Mouse (Mus musculus) liver, adult 2 months (tissue): ENCODE measurements around the gene Ift22. TPM values are rescaled to one million over a fixed set of nuclear protein-coding genes. Genes with fewer than 3 reads are reported as not detected.

ENCODE experiments used
- DNase-seq: peaks from one replicate; pipeline ENCODE4 v3.0.0-alpha.2; 2011; ENCODE audit warnings: low read depth, low spot score; ENCODE audit errors: extremely low read depth
- H3K27ac ChIP-seq: fragments of 200-500 bp; replicated peaks from 2 replicates; pipeline ENCODE4 v1.5.1; 2012; ENCODE audit warnings: low read depth, mild to moderate bottlenecking, control low read depth, inconsistent platforms, low read length; ENCODE audit not compliant: insufficient read depth
- H3K27me3 ChIP-seq: fragments of 200-500 bp; 2 replicates; pipeline ENCODE4 v1.6.1; 2012; ENCODE audit warnings: mild to moderate bottlenecking, moderate library complexity, low read length, inconsistent platforms; ENCODE audit not compliant: control insufficient read depth, insufficient read depth
- H3K36me3 ChIP-seq: fragments of 200-500 bp; 2 replicates; pipeline ENCODE4 v1.6.1; 2012; ENCODE audit warnings: low read length, inconsistent platforms; ENCODE audit not compliant: control insufficient read depth, insufficient read depth
- H3K4me1 ChIP-seq: fragments of 200-500 bp; 2 replicates; pipeline ENCODE4 v1.6.1; 2011; ENCODE audit warnings: low read length; ENCODE audit not compliant: control insufficient read depth, insufficient read depth
- H3K4me3 ChIP-seq: fragments of 200-500 bp; 2 replicates; pipeline ENCODE4 v1.5.1; 2011; ENCODE audit warnings: low read depth, mild to moderate bottlenecking, control low read depth, low read length, moderate library complexity; ENCODE audit not compliant: insufficient read depth
- H3K79me2 ChIP-seq: fragments of 200-500 bp; 2 replicates; pipeline ENCODE4 v1.6.1; 2012; ENCODE audit warnings: inconsistent platforms, mild to moderate bottlenecking, low read length, moderate library complexity; ENCODE audit not compliant: control insufficient read depth, insufficient read depth
- H3K9ac ChIP-seq: fragments of 200-500 bp; 2 replicates; pipeline ENCODE4 v1.6.1; 2012; ENCODE audit warnings: low read depth, mild to moderate bottlenecking, control low read depth, inconsistent platforms, low read length
- CTCF ChIP-seq: fragments of 200-500 bp; IDR thresholded peaks from 2 replicates; pipeline ENCODE4 v1.5.1; 2011; ENCODE audit warnings: low read depth, low read length, control low read depth
- POLR2A ChIP-seq: fragments of 200-500 bp; IDR thresholded peaks from 2 replicates; pipeline ENCODE4 v1.6.1; 2011; ENCODE audit warnings: low read length, control low read depth; ENCODE audit not compliant: insufficient read depth; ENCODE audit errors: extremely low read depth
- WGBS: fragments of 180-500 bp; shearing (Covaris S2); methylation state at CpG from one replicate; pipeline ENCODE4 v1.1.7; 2018; 5-methylcytosine and 5-hydroxymethylcytosine counted together
- polyA plus RNA-seq: library from polyadenylated mRNA; depleted of rRNA; stranded (reverse); fragments of >200 nt; gene quantifications from 2 replicates; pipeline ENCODE4 v1.2.3, GENCODE M21; 2012; rRNA removed
- total RNA-seq: library from RNA; depleted of rRNA; stranded (reverse); fragments of >200 nt; gene quantifications from 2 replicates; pipeline ENCODE4 v1.2.3, GENCODE M21; 2014; rRNA removed

The Ift22 gene
- total and polyA plus RNA-seq, 2 experiments = 2.4 to 3.8 TPM

DNA sequence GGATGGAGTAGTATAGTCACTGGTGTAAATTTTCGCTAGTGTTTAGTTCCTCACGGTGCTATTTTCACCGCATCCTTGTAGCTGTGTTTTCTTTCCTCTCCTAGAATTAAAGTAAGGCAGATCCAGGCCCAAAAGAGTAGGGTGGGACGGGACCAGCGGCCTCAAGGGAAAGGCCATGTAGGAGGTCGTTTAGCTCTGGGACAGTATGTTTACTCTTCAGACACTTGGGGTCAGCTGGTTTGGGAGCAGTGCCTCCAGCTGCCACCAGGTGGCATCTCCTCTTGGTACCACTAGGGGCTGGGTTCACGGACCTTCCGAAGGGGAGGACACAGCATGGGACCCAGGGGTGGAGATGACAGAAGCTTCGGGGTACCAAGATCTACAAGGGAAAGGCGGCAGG is 54.6 kb downstream of the Ift22 start:
- TF ChIP-seq CTCF (peak; percentile 96), POLR2A (no peak)
- Histone ChIP-seq H3K9ac (peak overlapping the region; percentile 76), H3K27ac (peak overlapping the region; percentile 82), H3K27me3 (no peaks in the 10 kb centered on the region), H3K79me2 (0 out of 2 replicates have a peak, but pooled peaks cover 4% of the 10 kb centered on the region), H3K36me3 (peaks cover 2% of the 10 kb centered on the region; the same call in 1 of the 2 replicates), H3K4me3 (peak overlapping the region; percentile 66), H3K4me1 (peaks cover 19% of the 10 kb centered on the region)
- DNase-seq = peak; percentile 63
- under 1% methylated on average over 10 of the region's 10 CpGs for WGBS

DNA sequence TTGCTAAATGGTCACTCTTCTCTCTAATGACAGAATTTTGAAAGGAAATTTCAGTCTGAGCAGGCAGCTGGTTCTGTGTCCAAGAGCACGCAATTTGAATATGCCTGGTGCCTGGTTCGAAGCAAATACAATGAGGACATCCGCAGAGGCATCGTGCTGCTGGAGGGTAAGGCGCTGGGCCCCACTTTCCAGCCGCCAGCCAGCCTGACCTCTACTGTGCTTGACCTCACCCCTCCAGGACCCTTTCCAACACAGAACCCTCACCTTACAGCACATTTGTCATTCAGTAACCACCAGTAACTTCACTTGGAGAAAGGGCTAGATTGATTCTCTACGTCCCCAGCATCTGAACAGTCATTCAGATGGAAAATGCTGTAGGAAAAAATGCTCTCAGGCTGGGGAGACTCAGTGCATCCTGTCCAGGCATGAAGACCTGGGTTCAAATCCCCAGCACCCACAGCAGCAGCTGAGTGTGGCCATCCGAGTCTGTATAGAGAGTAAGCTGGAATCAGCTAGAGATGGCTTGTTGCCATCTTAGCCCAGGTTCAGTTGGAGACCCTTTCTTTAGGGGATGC is 55.1 kb downstream of the Ift22 start:
- H3K36me3 ChIP-seq = peaks cover 2% of the 10 kb centered on the region; the same call in 1 of the 2 replicates
- TF ChIP-seq CTCF (no peak), POLR2A (no peak)
- peak overlapping the region; percentile 32 for H3K27ac ChIP-seq
- 0 out of 2 replicates have a peak, but pooled peaks cover 4% of the 10 kb centered on the region for H3K79me2 ChIP-seq
- no peak overlapping the region for H3K9ac ChIP-seq
- H3K4me3 ChIP-seq = no peak overlapping the region
- WGBS = 62% methylated on average over 8 of the region's 8 CpGs
- no peaks in the 10 kb centered on the region for H3K27me3 ChIP-seq
- DNase-seq = no peak
- peaks cover 19% of the 10 kb centered on the region for H3K4me1 ChIP-seq

Other genes with a start within 250 kb of the Ift22 start
- not detected in 2 replicates for gene Myl10, start 215.0 kb upstream of the Ift22 start, total RNA-seq
- gene Myl10, start 215.0 kb upstream of the Ift22 start, polyA plus RNA-seq = not detected in 2 replicates
- not detected in 2 replicates for gene Col26a1, start 24.9 kb upstream of the Ift22 start, total RNA-seq
- not detected in 2 replicates for gene Col26a1, start 24.9 kb upstream of the Ift22 start, polyA plus RNA-seq
- 106 and 115 TPM in 2 replicates for gene Fis1, start 45.1 kb downstream of the Ift22 start, total RNA-seq
- gene Fis1, start 45.1 kb downstream of the Ift22 start, polyA plus RNA-seq = 112 and 120 TPM in 2 replicates
- 0.40 and 0.46 TPM in 2 replicates for gene Cldn15, start 58.5 kb downstream of the Ift22 start, total RNA-seq
- 0.51 and 0.81 TPM in 2 replicates for gene Cldn15, start 58.5 kb downstream of the Ift22 start, polyA plus RNA-seq
- gene Plod3, start 78.9 kb downstream of the Ift22 start, total RNA-seq = 21.5 and 22.7 TPM in 2 replicates
- gene Plod3, start 78.9 kb downstream of the Ift22 start, polyA plus RNA-seq = 23.4 and 27.4 TPM in 2 replicates
- 30.0 and 44.5 TPM in 2 replicates for gene Znhit1, start 79.9 kb downstream of the Ift22 start, total RNA-seq
- 101 and 109 TPM in 2 replicates for gene Znhit1, start 79.9 kb downstream of the Ift22 start, polyA plus RNA-seq
- 0.07 TPM in 1 of 2 replicates, not detected in the other for gene Vgf, start 118.2 kb downstream of the Ift22 start, total RNA-seq
- not detected in 2 replicates for gene Vgf, start 118.2 kb downstream of the Ift22 start, polyA plus RNA-seq
- gene Ap1s1, start 138.0 kb downstream of the Ift22 start, total RNA-seq = 21.5 and 23.8 TPM in 2 replicates
- 24.1 and 25.6 TPM in 2 replicates for gene Ap1s1, start 138.0 kb downstream of the Ift22 start, polyA plus RNA-seq
- 0.83 and 1.9 TPM in 2 replicates for gene Serpine1, start 164.1 kb downstream of the Ift22 start, total RNA-seq
- 0.12 and 0.32 TPM in 2 replicates for gene Serpine1, start 164.1 kb downstream of the Ift22 start, polyA plus RNA-seq
- 9.3 and 11.2 TPM in 2 replicates for gene Trim56, start 208.1 kb downstream of the Ift22 start, total RNA-seq
- 4.3 and 5.7 TPM in 2 replicates for gene Trim56, start 208.1 kb downstream of the Ift22 start, polyA plus RNA-seq
- gene Muc3, start 241.2 kb downstream of the Ift22 start, total RNA-seq = 0.28 TPM in 1 of 2 replicates, not detected in the other
- 0.19 and 0.37 TPM in 2 replicates for gene Muc3, start 241.2 kb downstream of the Ift22 start, polyA plus RNA-seq